Mouse (Mus musculus) liver, adult 2 months (tissue): ENCODE measurements around the gene Crnn.
A peak's percentile ranks its signal among the peaks of the same experiment; 100 is the strongest.

Experiments used
- CTCF ChIP-seq: fragments of 200-500 bp; IDR thresholded peaks from 2 replicates; pipeline ENCODE4 v1.5.1; 2011; ENCODE audit warnings: low read depth, low read length, control low read depth
- POLR2A ChIP-seq: fragments of 200-500 bp; IDR thresholded peaks from 2 replicates; pipeline ENCODE4 v1.6.1; 2011; ENCODE audit warnings: low read length, control low read depth; ENCODE audit not compliant: insufficient read depth; ENCODE audit errors: extremely low read depth

DNA sequence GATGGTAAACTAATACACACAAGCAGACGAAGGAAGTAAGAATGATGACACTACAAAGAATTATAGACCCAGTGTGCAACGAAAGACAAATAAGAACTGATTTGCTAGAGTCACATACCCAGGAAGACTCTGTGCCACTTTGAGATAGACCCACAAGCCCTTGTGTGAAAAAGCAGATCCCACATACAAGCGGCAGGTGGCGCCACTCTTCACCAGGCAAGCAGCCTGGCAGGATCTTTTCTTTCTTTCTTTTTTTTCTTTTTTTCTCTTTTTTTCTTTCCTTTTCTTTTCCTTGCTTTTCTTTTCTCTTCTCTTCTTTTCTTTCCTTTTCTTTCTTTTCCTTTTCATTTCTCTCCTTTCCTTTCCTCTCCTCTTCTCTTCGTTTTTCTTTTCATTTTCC, 32.9 kb upstream of the Crnn start:
- TF ChIP-seq CTCF (peak; percentile 47), POLR2A (no peak)
